Mouse (Mus musculus): ENCODE results near the gene Alk.

The Alk gene

DNA sequence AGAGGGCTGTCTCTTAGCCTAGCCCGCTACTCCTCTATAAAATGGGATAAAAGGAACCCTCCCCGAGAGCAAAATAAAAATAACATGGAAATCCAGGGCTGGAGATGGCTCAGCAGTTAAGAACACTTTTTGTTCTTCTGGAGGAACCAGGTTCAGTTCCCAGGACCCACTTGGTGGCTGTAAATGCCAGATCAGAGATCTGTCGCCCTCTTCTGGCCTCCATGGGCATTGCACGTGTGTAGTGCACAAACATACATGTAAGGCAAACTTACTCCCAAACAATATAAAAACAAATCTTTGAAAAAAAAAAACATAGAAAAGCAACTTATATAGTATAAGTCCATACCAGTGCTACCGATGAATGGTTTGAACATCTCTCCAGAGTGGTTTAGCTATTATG lies 731.5 kb downstream of the Alk start:
- DNase-seq (ENCODE audit: low spot score) = no peak

DNA sequence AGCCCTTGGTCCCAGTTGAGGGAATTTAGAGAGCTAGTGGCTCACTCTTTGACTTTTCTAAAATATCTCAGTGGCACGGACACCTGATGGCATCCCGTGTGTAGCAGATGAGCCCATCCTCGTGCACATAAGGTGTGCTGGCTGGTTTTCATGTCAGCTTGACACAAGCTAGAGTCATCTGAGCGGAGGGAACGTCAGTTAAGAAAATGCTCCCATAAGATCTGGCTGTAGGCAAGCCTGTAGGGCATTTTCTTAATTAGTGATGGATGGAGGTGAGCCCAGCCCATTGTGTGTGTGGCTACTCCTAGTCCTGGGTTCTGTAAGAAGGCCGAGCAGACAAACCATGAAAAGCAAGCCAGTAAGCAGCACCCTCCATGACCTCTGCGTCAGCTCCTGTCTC lies 732.4 kb downstream of the Alk start:
- DNase-seq (ENCODE audit: low spot score) = no peak

DNA sequence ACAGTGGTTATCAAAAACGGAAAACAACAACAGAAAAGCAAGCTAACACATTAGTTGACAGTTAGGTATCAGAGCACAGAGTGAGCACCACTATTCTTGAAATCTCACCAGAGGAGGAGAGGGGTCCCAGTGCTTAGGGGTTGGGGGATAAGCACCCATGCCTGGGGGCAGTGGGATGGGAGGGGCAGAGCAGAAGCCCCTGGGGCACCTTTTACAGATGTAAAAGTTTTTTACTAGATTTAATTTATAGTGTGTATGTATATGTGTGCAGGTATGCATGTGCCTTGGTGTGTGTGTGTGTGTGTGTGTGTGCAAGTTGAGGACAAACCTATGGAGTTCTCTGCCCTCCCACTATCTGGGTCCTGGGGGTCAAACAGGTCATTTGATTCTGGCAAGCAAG lies 733.8 kb downstream of the Alk start:
- no peak for DNase-seq (ENCODE audit: low spot score)

DNA sequence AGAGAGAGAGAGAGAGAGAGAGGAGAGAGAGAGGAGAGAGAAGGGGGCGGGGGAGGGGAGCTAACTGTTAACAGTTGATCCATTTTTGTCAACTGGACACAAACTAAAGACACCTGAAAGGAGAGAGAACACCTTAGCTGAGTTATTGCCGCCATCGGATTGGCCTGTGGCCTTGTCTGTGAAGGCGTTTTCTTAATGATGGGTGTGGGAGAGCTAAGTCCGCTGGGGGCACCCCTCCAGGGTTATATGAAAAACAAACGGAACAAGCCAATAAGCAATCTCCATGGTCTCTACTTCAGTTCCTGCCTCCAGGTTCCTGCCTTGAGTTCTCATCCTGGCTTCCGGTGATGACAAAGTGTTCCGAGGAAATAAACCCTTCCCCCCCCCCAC lies 734.2 kb downstream of the Alk start:
- no peak for DNase-seq (ENCODE audit: low spot score)

DNA sequence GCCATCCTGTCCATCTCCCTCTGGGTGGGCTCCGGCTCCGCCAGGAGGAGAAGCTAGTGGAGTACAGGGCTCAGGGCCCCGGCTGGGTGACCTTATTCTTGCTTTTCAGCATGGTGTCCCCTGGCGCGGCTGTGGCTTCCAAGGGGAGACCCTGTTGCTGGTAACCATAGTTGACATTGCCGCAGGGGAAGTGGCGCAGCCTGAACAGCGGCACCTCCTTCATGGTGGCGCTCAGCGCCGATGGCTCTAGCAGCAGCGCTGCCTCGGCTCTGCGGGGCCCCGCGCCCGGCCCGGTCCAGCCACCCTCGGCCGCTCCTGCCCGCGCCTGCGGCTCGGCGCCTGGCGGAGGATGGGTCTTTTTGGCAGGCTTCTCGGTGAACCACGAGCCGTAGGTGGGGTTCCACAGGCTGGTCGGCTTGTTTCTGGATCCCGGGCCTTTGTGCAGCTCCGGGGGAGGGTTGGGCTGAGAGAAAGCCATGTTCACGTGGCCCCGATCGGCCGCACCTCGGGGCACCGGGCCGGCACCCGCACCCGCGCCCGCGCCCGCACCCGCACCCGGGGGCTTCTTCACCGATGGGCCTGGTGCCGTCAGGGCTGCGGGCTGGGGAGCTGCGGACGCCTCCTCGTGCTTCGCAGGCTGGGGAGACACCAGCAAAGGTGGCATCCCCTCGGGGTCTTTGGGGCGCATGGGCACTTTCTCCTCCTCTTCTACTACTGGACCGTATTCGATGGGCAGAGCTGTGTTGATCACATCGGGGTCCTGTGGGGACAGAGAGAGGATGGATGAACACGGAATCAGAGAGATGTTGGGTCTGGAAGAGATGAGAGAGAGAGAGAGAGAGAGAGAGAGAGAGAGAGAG lies 734.8 kb downstream of the Alk start:
- DNase-seq (ENCODE audit: low spot score) = peak; percentile 20

DNA sequence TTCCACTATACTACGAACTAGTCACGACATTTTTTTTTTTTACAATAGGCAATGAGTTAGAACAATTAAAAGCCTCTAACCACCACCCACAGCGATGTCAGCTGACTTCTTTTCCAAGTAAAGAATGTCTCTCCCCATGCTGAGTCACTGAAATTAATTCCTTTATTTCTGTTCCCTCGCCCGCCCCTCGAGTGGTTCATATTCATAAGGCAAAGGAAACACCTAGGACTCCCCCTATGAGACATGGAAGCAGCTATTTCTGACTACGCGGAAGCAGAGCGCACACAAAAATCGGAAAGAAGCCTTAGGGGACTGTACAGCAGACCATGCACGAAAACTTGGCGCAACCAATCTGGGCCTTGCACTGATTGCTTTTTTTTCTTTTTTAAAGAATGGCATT lies 735.6 kb downstream of the Alk start:
- no peak for DNase-seq (ENCODE audit: low spot score)

DNA sequence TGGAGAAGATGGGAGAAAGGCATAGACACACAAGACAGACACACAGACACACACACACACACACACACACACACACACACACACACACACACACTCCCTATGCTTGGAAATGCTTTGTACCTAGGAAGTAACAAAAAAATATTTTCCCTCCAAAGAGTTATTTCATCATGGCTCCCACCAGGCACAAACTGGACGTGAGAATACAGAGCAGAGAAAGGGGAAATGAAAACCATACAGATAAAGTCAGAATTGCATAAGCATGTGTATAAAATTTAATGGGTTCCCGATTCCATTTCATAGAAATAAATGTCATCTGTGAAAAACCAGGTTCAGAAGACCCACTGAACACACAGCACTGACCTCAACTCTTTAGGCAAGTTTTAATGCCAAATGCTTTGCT lies 736.5 kb downstream of the Alk start:
- DNase-seq (ENCODE audit: low spot score) = no peak

DNA sequence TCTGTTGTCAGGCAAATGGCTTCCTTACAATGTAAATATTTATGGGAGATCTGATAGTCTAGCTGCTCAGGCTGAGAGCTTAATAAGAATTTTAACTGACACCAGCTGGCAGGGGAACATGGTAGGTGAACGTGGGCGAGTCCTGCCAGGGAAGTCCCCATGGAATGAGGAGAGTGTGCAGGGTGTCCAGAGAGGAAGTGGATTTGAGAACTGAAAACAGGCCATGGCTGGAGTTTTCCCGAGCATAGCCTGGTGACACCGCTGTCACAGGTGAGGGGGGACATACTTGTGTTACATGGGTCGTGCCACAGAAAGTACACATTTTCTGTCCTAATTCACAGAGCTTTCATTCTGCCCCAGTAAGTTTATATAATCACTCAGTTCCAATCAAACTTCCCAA lies 739.0 kb downstream of the Alk start:
- DNase-seq (ENCODE audit: low spot score) = no peak

DNA sequence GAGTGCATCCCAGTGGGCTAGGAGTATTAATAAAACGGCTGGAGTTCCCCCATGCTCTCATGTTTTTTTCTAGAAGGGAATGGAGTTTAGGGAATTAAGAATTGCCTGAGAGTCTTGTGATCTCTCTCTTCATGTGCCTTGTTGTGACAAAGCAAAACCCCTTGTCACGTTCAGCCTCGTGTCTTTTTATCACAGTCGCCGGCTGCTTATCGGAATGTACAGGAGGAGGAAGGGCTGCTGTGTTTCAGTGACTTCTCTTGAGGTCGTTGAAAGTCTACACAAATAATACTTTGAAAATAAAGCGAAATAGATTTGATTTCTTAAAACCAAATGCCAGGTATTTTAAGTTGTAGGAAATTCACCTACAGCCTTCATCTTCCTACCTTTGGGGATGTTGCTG lies 740.4 kb downstream of the Alk start:
- no peak for DNase-seq (ENCODE audit: low spot score)

DNA sequence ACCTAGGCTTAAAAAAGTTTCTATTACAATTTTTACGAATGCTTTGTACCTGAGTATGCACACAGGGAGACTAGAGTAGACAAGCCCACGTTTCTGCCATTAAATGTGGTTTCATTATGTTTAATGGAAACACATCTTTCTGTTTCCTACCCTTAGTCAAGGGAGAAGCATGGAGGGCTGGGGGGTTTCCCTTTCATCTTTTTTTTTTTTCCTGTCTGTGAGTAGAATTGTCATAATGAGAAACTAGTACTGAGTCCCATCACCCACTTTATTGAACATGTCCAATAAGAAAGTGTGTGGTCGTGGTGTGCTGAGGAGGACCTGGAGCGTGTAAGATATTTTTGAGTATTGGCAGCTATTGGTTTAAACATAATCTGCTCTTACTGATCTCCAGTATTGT lies 741.5 kb downstream of the Alk start:
- DNase-seq (ENCODE audit: low spot score) = no peak

DNA sequence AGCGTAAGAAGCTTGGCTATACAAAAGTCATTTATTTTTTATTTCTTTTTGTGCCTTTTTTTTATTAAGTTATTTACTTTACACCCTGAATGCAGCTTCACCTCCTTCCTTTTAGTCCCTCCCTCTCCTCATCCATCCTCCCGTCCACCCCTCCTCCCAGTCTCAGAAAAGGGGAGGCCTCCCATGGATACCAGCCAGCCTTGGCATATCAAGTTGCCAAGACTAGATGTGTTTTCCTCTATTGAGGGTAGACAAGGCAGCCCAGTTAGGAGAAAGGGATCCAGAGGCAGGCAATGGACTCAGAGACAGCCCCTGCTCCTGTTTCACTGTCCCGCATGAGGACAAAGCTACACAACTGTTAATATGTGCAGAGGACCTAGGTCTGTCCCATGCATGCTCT lies 742.2 kb downstream of the Alk start:
- no peak for DNase-seq (ENCODE audit: low spot score)

DNA sequence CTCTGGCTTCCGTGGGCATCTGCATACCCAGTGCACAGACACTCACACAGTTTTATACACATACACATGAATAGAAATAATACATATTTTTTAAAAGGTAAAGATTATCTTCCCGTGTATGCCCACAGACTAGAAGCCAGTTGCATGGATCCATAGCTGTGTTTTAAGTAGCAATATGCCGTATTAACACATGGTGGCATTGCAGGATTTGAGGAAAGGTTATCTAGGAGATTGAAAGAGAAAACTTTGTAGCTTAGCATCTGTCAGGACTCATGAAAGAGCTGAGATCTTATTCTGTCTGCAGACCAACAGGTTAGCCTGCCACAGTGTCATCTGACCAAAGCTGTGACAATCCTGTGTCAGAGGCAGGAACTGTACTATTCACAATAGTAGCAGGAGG lies 772.5 kb downstream of the Alk start:
- DNase-seq (ENCODE audit: low spot score) = no peak

DNA sequence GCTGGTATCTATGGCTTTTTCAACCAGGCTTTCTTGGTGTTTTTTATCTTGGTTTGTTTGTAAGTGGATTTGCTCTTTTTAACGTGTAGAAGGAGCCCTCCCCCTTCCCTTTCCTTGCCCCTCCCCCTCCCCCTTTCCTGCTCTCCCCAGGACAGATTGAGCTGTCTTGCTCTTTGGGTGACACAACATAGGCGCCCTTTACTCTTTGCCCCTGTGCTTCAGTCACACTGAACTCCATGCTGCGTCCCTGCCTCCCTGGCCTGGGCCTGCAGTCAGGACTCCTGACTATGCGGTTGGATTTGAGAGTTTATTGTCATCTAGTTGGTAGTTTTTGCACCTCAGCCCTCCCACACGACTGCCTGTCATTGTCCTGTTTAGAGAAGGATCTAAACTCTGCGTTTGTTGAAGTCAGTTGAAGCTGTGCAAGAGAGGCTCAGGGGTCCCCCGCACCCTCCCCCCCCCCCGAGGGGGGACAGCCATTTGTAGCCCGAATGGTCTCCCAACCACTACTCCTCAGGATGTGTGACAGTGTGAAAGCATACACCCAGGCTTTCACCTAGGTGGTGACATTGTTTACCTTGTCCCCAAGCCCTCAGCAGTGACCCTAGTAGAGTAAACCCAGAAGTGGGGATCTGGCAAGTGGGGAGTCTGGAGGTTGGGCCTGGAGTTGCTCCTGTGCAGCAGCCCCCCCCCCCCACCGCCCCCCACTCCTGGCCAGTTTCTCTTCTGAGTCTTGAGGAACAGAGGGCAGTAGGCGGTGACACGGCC lies 775.6 kb downstream of the Alk start:
- no peak for DNase-seq (ENCODE audit: low spot score)

DNA sequence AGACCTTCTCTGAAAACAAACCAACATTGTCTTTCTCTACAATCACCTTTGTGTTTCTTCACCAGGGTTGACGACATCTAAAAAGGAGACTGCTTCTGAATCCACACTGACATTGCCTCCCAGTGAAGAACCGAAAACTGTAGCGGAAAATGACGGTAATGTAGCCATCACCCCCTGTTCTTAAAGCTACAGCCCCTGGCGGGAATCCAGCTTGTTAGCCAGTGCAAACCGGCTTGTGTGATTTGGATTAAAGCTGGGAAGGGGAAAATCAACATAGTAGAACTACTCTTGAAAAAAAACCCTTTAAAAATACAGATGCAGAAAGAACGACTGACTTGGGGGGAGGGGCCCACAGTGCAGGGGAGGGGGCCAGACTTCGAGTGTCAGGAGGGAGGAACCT lies 776.8 kb downstream of the Alk start:
- DNase-seq (ENCODE audit: low spot score) = no peak

DNA sequence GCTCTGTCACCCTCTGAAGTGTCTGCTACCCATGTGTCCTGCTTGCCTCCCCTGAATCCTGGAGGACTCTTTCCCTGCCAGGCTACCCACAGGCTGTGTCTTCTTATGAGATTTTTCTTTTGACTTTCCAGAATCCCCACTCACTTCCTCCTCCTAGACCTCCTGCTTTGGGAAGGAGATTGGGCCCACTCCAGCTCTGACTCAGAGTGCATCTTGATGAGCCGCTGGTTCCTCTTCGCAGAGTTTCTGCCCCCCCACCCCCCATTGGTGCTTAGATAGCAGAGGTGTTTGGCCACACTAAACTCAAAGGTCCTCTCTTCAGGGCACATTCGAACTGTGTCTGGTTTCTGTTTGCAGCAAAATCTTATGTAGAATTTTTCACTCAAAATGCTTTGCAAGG lies 777.8 kb downstream of the Alk start:
- no peak for DNase-seq (ENCODE audit: low spot score)

DNA sequence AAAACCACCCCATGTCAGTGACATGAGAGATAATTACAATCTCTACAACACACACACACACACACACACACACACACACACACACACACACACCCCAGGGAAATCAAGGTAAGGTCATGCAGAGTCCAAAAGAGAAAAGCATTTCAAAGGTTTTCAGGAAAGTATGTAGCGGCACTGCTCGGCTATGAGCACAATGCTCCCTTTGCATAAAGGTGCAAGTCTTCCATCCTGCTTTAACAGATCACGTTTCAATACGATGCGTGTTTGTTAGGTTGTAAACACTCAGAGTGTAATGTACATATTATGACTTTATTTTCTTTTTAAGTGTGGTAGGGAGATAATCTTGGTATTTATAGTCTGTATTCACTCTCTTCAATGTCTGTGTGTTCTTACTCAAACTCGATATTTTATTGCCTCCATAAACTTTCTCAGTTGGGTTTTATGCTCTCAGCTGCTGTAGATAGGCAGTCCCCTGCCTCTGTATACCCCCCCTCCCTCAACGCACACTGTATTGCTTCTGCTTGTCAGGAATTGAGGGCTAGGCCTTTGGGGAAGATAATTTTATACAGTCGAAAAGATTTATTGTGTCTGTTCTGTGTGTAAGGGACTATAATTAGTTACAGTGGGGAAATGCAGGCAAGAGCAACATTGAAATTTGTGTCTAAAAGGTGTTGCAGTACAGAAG lies 780.7 kb downstream of the Alk start:
- DNase-seq (ENCODE audit: low spot score) = no peak

All from ovary, postnatal 10 days (tissue).